Mouse (Mus musculus): ENCODE results near the gene Mup16.
"Not testable (repeated sequence)": the region's sequence is repeated elsewhere in the genome, so short reads cannot be mapped to it uniquely, and the experiment has no call there.

Gene Mup16

GRCm38 (mm10) chr4:61519431-61519830 is at the start of gene Mup16:
Mup16 (minus strand) TSS chr4:61519531.
- not testable (repeated sequence) for DNase-seq (ENCODE audit: low read depth, low spot score)

- DNase-seq (ENCODE audit: low read depth, low spot score) = not testable (repeated sequence)
Observed at GRCm38 (mm10) chr4:61555887-61556286, 36.6 kb upstream of the Mup16 start.

Measured in embryo, embryonic 11.5 days (tissue).